Mouse (Mus musculus): Measurements from ENCODE around the gene Mettl24. TPM values are rescaled to one million over a fixed set of nuclear protein-coding genes. Genes with fewer than 3 reads are reported as not detected.

Gene Mettl24
- total and polyA plus RNA-seq, 3 experiments = not detected

GRCm38 (mm10) chr10:40847176-40847874 is 164.2 kb downstream of the Mettl24 start:
- H3K9me3 ChIP-seq (replicated peaks; ENCODE audit: insufficient read depth, low read length) = no peaks in the 10 kb centered on the region
- no peak overlapping the region for H3K9ac ChIP-seq (ENCODE audit: control insufficient read depth, low read depth, low read length, poor library complexity, severe bottlenecking)
- peaks cover 3 to 8% of the 10 kb centered on the region in 2 experiments for H3K4me1 ChIP-seq (ENCODE audit: control insufficient read depth in 1 of 2, insufficient read depth in 2 of 2, low read length in 2 of 2)
- no peak for TF ChIP-seq USF1 (IDR thresholded peaks at IDR 0.05; ENCODE audit: low read depth, low read length)
- TF ChIP-seq POLR2AphosphoS5 (IDR thresholded peaks at IDR 0.05; ENCODE audit: borderline replicate concordance, low read depth, low read length) = no peak
- TF ChIP-seq ZKSCAN1 (IDR thresholded peaks at IDR 0.05; ENCODE audit: low read depth, low read length) = no peak
- TF ChIP-seq POLR2AphosphoS2 (IDR thresholded peaks at IDR 0.05; ENCODE audit: low read length) = no peak
- TF ChIP-seq SIN3A (IDR thresholded peaks at IDR 0.05; ENCODE audit: low read length) = no peak
- no peak for TF ChIP-seq NELFE (IDR thresholded peaks at IDR 0.05; ENCODE audit: low read depth, low read length)
- no peak for TF ChIP-seq TAL1 (IDR thresholded peaks at IDR 0.05; ENCODE audit: low read length)
- TF ChIP-seq ZNF384 (IDR thresholded peaks at IDR 0.05; ENCODE audit: low read depth, low read length) = no peak
- no peak for TF ChIP-seq USF2 (IDR thresholded peaks at IDR 0.05; ENCODE audit: borderline replicate concordance in 1 of 2, insufficient read depth in 1 of 2, low read depth in 1 of 2, low read length in 2 of 2)
- TF ChIP-seq CHD2 (IDR thresholded peaks at IDR 0.05; ENCODE audit: low read length) = no peak
- TF ChIP-seq NRF1 (IDR thresholded peaks at IDR 0.05; ENCODE audit: insufficient read depth, low read depth, low read length, poor library complexity, severe bottlenecking) = no peak
- no peak for TF ChIP-seq TCF12 (IDR thresholded peaks at IDR 0.05; ENCODE audit: low read depth, low read length)
- no peak for TF ChIP-seq TBP (IDR thresholded peaks at IDR 0.05; ENCODE audit: low read depth, low read length)
- no peak for TF ChIP-seq ZC3H11A (IDR thresholded peaks at IDR 0.05; ENCODE audit: low read depth, low read length)
- no peak for TF ChIP-seq SMC3 (IDR thresholded peaks at IDR 0.05; ENCODE audit: low read depth, low read length)
- no peak for TF ChIP-seq POLR2A (IDR thresholded peaks at IDR 0.05; ENCODE audit: control insufficient read depth in 1 of 2, insufficient read depth in 1 of 2, low read depth in 1 of 2, low read length in 2 of 2, poor library complexity in 1 of 2)
- TF ChIP-seq RCOR1 (IDR thresholded peaks at IDR 0.05; ENCODE audit: low read depth, low read length) = no peak
- no peak for TF ChIP-seq ELF1 (IDR thresholded peaks at IDR 0.05; ENCODE audit: low read depth, low read length)
- TF ChIP-seq GABPA (IDR thresholded peaks at IDR 0.05; ENCODE audit: low read depth, low read length) = no peak
- no peak for TF ChIP-seq MAX (IDR thresholded peaks at IDR 0.05; ENCODE audit: low read length)
- H3K4me3 ChIP-seq (ENCODE audit: control insufficient read depth in 1 of 2, insufficient read depth in 1 of 2, low read depth in 2 of 2, low read length in 2 of 2) = no peak overlapping the region
- no peaks in the 10 kb centered on the region for H3K27me3 ChIP-seq (ENCODE audit: control insufficient read depth in 1 of 2, insufficient read depth in 2 of 2, low read length in 2 of 2)
- no peak for DNase-seq (ENCODE audit: low read depth, low spot score)
- no peaks in the 10 kb centered on the region for H3K79me2 ChIP-seq (ENCODE audit: control insufficient read depth, insufficient read depth, low read length, poor library complexity)
- no peak overlapping the region for H3K27ac ChIP-seq (ENCODE audit: control insufficient read depth, low read depth, low read length)
- peaks cover 9 to 17% of the 10 kb centered on the region in 2 experiments for H3K36me3 ChIP-seq (ENCODE audit: control insufficient read depth in 1 of 2, insufficient read depth in 2 of 2, low read length in 2 of 2)

- 0 out of 4 replicates have a peak, but pooled peaks of 1 of the 2 experiments have one; percentile 32 for TF ChIP-seq EP300 (IDR thresholded peaks at IDR 0.05; ENCODE audit: low read depth in 1 of 2, low read length in 2 of 2)
- no peak for TF ChIP-seq KAT2A (conservative IDR thresholded peaks at IDR 0.05; ENCODE audit: low read depth, low read length)
- peak; percentile 68; the same call in 1 of the 2 replicates for TF ChIP-seq MAFK (IDR thresholded peaks at IDR 0.05; ENCODE audit: borderline replicate concordance, low read depth, low read length)
- TF ChIP-seq NRF1 (IDR thresholded peaks at IDR 0.05; ENCODE audit: insufficient read depth, low read depth, low read length, poor library complexity, severe bottlenecking) = no peak
- TF ChIP-seq GATA1 (IDR thresholded peaks at IDR 0.05; ENCODE audit: low read depth, low read length) = 0 out of 2 replicates have a peak, but pooled peaks have one; percentile 32
- TF ChIP-seq ETS1 (IDR thresholded peaks at IDR 0.05; ENCODE audit: low read depth, low read length) = peak; percentile 70
- peaks cover 9 to 18% of the 10 kb centered on the region in 2 experiments for H3K36me3 ChIP-seq (ENCODE audit: control insufficient read depth in 1 of 2, insufficient read depth in 2 of 2, low read length in 2 of 2)
- no peaks in the 10 kb centered on the region for H3K9me3 ChIP-seq (replicated peaks; ENCODE audit: insufficient read depth, low read length)
- H3K27ac ChIP-seq (ENCODE audit: control insufficient read depth, low read depth, low read length) = no peak overlapping the region
- no peak overlapping the region for H3K9ac ChIP-seq (ENCODE audit: control insufficient read depth, low read depth, low read length, poor library complexity, severe bottlenecking)
- no peak overlapping the region for H3K4me3 ChIP-seq (ENCODE audit: control insufficient read depth in 1 of 2, insufficient read depth in 1 of 2, low read depth in 2 of 2, low read length in 2 of 2)
- H3K4me1 ChIP-seq (ENCODE audit: control insufficient read depth in 1 of 2, insufficient read depth in 2 of 2, low read length in 2 of 2) = peaks cover 3 to 8% of the 10 kb centered on the region in 2 experiments
- no peaks in the 10 kb centered on the region for H3K27me3 ChIP-seq (ENCODE audit: control insufficient read depth in 1 of 2, insufficient read depth in 2 of 2, low read length in 2 of 2)
- H3K79me2 ChIP-seq (ENCODE audit: control insufficient read depth, insufficient read depth, low read length, poor library complexity) = no peaks in the 10 kb centered on the region
- peak; percentile 40 for DNase-seq (ENCODE audit: low read depth, low spot score)
Measured at GRCm38 (mm10) chr10:40850644-40851043, 167.6 kb downstream of the Mettl24 start.

Data from MEL (cell line).